31 mouse cellular contexts compared by ENCODE assay signal in the genomic region with DNA sequence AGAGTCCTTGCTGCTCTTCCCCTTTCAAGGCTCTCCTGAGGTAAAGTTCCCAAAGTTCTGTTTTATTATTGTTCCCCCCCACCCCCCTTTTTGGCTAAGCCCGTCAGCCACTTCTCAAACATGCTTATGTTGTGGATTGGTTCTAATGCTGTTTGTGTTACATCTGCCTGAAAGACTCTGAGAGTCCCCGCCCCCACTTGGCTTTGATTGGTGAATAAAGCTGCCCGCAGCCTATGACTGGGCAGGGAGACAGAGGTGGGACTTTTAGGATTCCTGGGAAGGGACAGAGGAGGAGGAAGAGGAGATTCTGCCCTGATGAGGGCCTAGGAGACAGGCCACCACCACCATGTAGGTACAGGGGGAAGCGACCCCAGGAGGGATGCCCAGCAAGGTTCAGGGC.
DNase-seq lines count a peak whose midpoint lies in the region; ATAC-seq and TF ChIP-seq lines count a peak whose summit lies in the region.
"Had no signal": no experiment of that assay in that cellular context is flagged by ENCODE, and none has a peak within 500 bp of the region (broad histone marks: within the 10 kb centered on the region; RNA-seq: fewer than 3 reads in every experiment).

No protein-coding gene starts in this region.

- peak overlapping the region; percentile 45; the same call in 1 of the 2 replicates for H3K9ac ChIP-seq in ES-E14 (ENCODE audit: insufficient read depth, low read depth, low read length, poor library complexity, severe bottlenecking)
- H3K9ac ChIP-seq: embryonic facial prominence, embryonic 12.5 days; heart, embryonic 12.5 days; hindbrain, embryonic 14.5 days; liver, embryonic 14.5 days; lung, embryonic 15.5 days; neural tube, embryonic 15.5 days; stomach, embryonic 15.5 days had no signal

- no peaks in the 10 kb centered on the region; a peak in 1 of 4 replicates for H3K4me1 ChIP-seq in ES-E14 (ENCODE audit: control insufficient read depth in 2 of 2, insufficient read depth in 2 of 2, low read length in 2 of 2, poor library complexity in 1 of 2)
- H3K4me1 ChIP-seq: embryonic facial prominence, embryonic 12.5 days; heart, embryonic 12.5 days; lung, embryonic 15.5 days; stomach, embryonic 15.5 days had no signal

- in situ Hi-C loops in ES-E14 (cut with MboI; ENCODE audit: low sequenced_read_pairs in 2 of 2, unreplicated experiment in 2 of 2), result no loop called here

- H3K27ac ChIP-seq in ES-E14 (ENCODE audit: insufficient read depth, low read depth, low read length, poor library complexity, severe bottlenecking), result no peak overlapping the region
- H3K27ac ChIP-seq: embryonic facial prominence, embryonic 12.5 days; gastrocnemius, adult 2 months; heart, adult 2 months; hindbrain, embryonic 14.5 days; liver, embryonic 14.5 days; lung, embryonic 15.5 days; neural tube, embryonic 15.5 days; stomach, embryonic 15.5 days had no signal

- no peaks in the 10 kb centered on the region for H3K36me3 ChIP-seq in ES-E14 (ENCODE audit: control insufficient read depth, insufficient read depth, low read length, poor library complexity, severe bottlenecking)
- H3K36me3 ChIP-seq: embryonic facial prominence, embryonic 12.5 days; G1E; heart, embryonic 12.5 days; lung, embryonic 15.5 days; neural tube, embryonic 15.5 days; stomach, embryonic 15.5 days had no signal

- peak; percentile 14 for DNase-seq in adrenal gland, postnatal 14 days
- no peak for DNase-seq in adrenal gland, postnatal 10 days
- DNase-seq in kidney, postnatal 10 days, result peak; percentile 9
- no peak for DNase-seq in kidney, adult 18-20 months
- peak; percentile 14 for DNase-seq in 3134 (ENCODE audit: extremely low read depth, insufficient read length, low spot score)
- DNase-seq in ES-E14 (ENCODE audit: low read depth, low spot score), result peak; percentile 47
- no peak for DNase-seq in layer of hippocampus, postnatal 25 days (ENCODE audit: extremely low spot score in 1 of 2, low spot score in 1 of 2)
- DNase-seq: cerebellum, adult 8-10 months; cerebellum, postnatal 36 days; gastrocnemius, adult 2 months; gastrocnemius, postnatal 36 days; heart, adult 2 months; heart, postnatal 4 days; kidney, adult 11 months; liver; lung, postnatal 4 days; midbrain, embryonic 14.5 days; retina, postnatal 1 day; right cerebral cortex, postnatal 14 days had no signal

- no peaks in the 10 kb centered on the region for H3K9me3 ChIP-seq in ES-E14 (ENCODE audit: control insufficient read depth, insufficient read depth, low read depth, low read length)
- H3K9me3 ChIP-seq: embryonic facial prominence, embryonic 12.5 days; heart, embryonic 12.5 days; lung, embryonic 15.5 days; neural tube, embryonic 15.5 days; stomach, embryonic 15.5 days had no signal

- ATAC-seq in granulocyte monocyte progenitor cell, adult 5-6 weeks (replicated peaks; ENCODE audit: poor library complexity, severe bottlenecking), result no peak
- ATAC-seq: forebrain, embryonic 14.5 days; inflammation-experienced regulatory T-cells, adult 6 months; Patski had no signal

- peak overlapping the region; percentile 24 to 26; a peak in 2 of 4 replicates for H3K4me3 ChIP-seq in ES-E14 (ENCODE audit: insufficient read depth in 1 of 2, low read depth in 1 of 2, low read length in 2 of 2, poor library complexity in 1 of 2, severe bottlenecking in 1 of 2)
- H3K4me3 ChIP-seq: embryonic facial prominence, embryonic 12.5 days; gastrocnemius, adult 2 months; heart, adult 2 months; heart, embryonic 12.5 days; lung, embryonic 15.5 days; neural tube, embryonic 15.5 days; stomach, embryonic 15.5 days had no signal

TF ChIP-seq in ES-E14, 5 proteins besides CTCF, POLR2A, EP300 and RAD21:
- TF ChIP-seq HCFC1 (IDR thresholded peaks at IDR 0.05; ENCODE audit: borderline replicate concordance, insufficient read depth, low read length), result no peak
- TF ChIP-seq CHD2 (IDR thresholded peaks at IDR 0.05; ENCODE audit: low read depth, low read length), result no peak
- no peak for TF ChIP-seq ZC3H11A (IDR thresholded peaks at IDR 0.05; ENCODE audit: borderline replicate concordance, low read depth, low read length)
- TF ChIP-seq MAFK (IDR thresholded peaks at IDR 0.05; ENCODE audit: insufficient read depth, low read depth, low read length), result no peak
- TF ChIP-seq ZNF384 (IDR thresholded peaks at IDR 0.05; ENCODE audit: low read depth, low read length), result no peak

Comparison
In these comparisons a context has a peak if more than half of its experiments do, and no peak if none do; other contexts are left out.
1. DNase-seq: peak in adrenal gland, postnatal 14 days (single experiment), kidney, postnatal 10 days (single experiment), 3134 (single experiment) and ES-E14 (single experiment); none in adrenal gland, postnatal 10 days (single experiment), kidney, adult 18-20 months (single experiment) and layer of hippocampus, postnatal 25 days (0 of 2).